Mouse (Mus musculus) small intestine, adult 10 weeks (tissue): ENCODE data around the gene Dock9. TPM values are rescaled to one million over a fixed set of nuclear protein-coding genes. Genes with fewer than 3 reads are reported as not detected.

Experiments
- polyA plus RNA-seq: library from polyadenylated mRNA; stranded (reverse); fragments of 350-450 nt; fragmentation: Illumina TruSeq; extraction: RNeasy Lipid Tissue Mini Kit (QIAGEN cat#74804); gene quantifications from one replicate; pipeline ENCODE4 v1.2.3, GENCODE M21; 2014; ENCODE audit warnings: low replicate concordance

The Dock9 gene
- polyA plus RNA-seq = 12.7 TPM

DNA sequence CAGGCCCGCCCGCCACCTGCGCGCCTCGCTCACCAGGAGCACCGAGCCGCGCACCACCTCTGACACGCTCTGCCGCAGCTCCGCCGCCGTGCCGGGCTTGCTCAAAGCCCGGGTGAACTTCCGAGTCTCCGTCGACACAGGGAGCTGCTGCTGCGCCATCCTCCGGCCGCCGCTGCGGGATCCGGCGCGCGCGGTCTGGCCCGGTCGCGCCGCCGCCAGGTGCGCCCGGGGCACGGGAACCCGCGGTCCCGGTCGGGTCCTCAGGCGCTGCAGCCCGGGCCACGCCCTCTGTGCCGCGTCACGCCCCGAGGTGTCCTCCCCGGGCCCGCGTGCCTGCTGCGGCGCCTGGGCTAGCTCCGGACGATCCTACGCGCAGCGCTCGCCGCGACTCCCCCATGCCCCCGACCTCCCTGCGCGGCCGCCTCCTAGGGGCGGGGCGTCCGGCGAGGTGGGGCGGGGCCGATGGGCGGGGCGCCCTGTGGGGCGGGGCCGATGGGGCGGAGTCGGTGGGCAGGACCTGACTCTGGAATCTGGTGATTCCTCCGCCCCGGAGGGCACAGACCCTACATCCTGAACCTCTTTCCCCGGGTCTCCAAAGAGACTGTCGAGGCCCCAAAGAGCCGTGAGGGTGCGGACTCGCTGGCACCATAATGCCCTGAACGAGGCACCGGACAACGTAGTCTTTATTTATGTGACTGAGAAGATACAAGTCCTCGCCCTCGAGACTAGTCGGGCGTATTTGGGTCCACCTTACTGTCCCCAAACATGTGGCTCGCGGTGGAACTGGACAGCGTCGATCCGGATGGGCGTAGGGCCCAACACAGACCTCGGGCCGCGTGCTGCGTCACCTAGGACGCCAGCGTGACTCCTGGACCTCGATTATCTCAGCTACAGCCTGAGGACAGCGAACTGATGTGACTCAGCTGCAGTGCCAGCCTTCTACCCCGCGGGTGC, at the start of gene Dock9:
Gene Dock9, minus strand, starts transcription at position 381 of the 954 bp plus-strand sequence.

DNA sequence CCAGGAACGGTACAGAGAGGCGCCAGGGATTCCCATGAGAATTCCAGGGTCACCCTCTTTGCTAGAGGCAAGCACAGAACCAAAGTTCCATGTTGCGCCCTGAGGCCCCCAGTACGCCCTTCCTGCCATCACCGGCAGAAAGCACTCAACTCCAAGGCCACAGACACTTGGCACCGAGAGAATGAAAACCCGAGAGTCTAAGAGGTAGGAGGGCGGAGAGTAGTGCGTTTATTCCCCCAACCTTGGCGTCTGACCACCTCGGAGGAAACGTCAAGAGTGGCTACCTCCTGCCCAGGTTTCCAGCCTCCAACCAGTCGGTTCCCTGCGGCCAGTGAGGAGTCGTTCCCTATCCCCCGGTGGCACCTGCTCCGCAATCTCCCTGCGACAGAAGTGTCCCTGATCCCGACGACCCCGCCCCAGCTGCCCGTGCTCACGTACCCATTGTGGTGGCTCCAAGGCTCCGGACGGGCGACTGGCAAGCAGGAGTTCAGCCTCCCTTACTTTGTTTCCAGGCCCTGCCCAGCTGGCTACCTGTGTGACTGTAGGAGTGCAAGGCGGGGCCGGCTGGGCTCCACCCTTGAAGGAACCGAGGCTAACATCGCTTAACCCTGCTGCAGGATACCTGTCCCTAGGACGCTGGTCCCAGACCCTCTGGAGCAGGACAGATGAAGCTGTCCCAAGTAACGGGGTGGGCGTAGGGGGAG, 292.7 kb downstream of the Dock9 start, which contains the start of gene Slc15a1:
Gene Slc15a1, minus strand, starts transcription at position 472 of the 704 bp plus-strand sequence.

Other genes starting within 250 kb of the Dock9 start
- 6.2 TPM for gene Ubac2, start 80.8 kb upstream of the Dock9 start, polyA plus RNA-seq
- gene Gpr18, start 117.9 kb upstream of the Dock9 start, polyA plus RNA-seq = 2.3 TPM
- gene Gpr183, start 167.4 kb upstream of the Dock9 start, polyA plus RNA-seq = 0.97 TPM
- gene Timm8a2, start 236.8 kb upstream of the Dock9 start, polyA plus RNA-seq = not detected